Mouse (Mus musculus) T-cell, adult 2 months (primary cell): ENCODE measurements around the gene Ears2.
"Not testable (repeated sequence)": the region's sequence is repeated elsewhere in the genome, so short reads cannot be mapped to it uniquely, and the experiment has no call there.

Source experiments
- DNase-seq: peaks from one replicate; pipeline ENCODE4 v3.0.0; 2022; ENCODE audit warnings: low spot score

The Ears2 gene

DNA sequence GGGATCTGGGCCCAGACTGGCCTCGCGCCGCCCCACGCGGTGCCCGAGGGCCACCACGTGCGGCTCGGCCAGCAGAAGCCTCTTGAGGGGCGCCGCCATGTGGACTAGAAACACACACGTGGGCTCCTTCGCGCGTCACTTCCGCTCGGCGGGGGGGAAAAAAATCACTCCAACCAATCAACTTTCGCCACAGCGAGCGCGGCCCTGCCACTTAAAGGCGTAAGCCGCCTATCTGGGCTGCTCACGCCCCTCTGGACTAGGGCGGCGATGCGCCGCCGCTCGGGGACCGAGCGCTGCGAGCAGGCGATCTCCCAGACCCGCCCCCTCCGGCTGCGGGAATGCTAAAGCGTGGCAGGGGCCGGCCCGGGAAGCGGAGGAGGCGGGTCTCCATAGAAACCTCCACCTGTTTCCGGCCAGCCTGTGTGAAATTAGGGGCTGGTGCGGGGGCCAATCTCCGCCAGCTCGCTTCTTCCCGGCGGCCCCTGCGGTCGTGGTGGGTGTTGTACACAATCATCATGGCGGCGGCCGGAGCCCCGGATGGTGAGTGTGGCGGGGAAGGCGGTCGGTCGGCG lies at the start of gene Ears2, which contains the start of gene Ubfd1:
Gene Ears2 (minus strand): TSS at position 319 of the 572 bp plus-strand sequence.
Gene Ubfd1 (plus strand): TSS at position 231 of the 572 bp plus-strand sequence.
- peak; percentile 92 for DNase-seq

DNA sequence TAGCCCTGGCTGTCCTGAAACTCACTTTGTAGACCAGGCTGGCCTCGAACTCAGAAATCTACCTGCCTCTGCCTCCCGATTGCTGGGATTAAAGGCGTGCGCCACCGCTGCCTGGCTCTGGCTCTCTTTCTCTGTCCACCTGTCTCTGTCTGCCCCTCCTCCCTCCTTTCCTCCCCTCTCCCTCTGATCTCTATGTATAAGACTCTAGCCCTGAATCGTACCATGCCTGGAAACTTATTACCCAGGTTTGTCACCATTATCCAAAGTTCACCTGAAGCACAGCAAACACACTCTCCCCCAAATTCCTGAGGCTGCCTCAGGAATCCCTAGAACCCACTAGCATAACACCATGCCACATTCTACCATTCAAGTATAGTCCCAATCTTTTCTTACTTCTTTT lies 41.1 kb upstream of the Ears2 start:
- no peak for DNase-seq

DNA sequence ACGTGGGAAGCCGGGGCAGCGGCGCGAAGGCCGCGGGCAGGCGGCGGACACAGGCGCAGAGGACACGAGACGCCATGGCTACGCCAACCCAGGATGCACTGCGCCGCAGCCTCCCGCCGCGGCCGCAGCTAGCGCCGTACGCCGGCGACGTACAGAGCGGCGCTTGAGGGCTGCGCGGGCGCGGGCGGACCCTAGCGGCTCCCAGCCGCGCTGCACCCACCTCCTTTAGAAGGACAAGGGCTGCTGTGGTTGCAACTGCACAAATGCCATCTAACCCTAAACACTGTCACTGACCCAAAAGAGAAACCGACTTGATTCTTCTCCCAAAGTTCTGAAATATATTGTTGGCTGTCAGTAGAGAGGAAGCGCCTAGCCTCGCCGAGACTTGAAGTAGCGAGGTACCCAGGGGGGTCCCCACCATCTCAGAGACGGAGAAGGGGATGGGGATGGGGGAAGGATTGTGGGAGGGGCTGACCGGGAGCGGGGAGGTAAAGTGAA lies 34.7 kb upstream of the Ears2 start, which contains the start of gene Ndufab1:
Gene Ndufab1 (minus strand): TSS at position 140 of the 498 bp plus-strand sequence.
- DNase-seq = peak; percentile 82

DNA sequence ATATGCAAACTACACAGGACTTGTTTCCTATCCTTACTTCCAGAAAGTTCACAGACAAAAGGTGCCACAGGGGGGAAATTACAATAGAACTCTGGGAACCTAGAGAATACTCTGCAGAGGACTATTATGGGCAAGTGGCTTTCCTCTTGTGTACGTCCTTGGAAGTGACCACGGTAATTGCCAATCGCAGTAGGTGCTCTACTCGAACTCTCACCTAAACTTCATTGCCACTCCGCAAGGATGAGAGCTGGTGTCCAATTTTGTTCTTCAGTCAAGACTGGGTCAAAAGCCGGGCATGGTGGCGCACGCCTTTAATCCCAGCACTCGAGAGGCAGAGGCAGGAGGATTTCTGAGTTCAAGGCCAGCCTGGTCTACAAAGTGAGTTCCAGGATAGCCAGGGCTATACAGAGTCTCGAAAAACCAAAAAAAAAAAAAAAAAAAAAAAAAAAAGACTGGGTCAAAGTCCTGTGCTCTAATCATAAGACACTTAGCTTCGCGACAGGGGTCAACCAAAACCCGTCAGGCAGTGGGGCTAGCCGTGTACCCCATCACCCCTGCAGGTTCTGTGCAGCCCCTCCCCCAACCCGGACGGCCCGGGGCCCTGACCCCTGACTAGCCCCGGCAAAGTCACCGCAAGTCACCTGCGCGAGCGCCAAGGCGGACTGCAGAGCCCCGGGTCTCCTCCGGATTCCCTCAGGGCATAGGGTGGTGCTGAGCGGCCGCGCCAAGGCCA lies 34.1 kb upstream of the Ears2 start:
- not testable (repeated sequence) for DNase-seq

DNA sequence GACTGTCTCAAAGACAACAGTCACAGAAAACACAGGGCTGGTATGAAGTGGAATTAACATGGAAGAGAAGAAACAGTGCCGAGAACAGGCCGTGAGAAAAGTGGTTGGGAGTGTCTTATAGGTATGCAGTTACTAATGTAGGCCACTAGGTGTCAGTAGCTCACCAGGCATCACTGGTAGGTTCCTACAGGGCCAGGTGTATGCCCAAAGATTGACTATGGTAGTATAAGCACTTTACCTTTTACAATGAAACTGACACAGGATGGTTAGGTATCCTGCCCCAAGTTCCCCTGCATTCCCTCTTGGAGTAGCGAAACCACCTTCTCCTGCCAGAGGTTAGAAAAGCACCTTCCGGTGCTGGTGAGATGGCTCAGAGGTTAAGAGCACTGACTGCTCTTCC lies 32.2 kb upstream of the Ears2 start:
- DNase-seq = peak; percentile 68

DNA sequence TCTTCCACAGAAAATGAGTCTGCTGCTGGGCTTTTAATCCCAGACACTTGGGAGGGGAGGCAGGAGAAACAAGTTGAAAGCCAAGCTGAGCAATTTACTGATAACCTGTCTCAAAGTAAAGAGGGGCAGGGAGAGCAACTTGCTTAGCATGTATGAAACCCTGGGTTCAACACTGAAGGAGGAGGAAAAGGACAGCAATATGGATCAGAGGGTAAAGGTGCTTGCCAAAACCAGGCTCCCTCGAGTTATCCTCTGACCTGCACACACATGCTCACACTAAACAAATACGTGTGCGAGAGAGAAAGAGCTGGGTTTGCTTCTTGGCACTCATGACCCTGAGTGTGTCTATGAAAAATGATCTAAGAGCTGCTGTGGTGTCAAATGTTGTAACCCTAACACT lies 30.9 kb upstream of the Ears2 start:
- no peak for DNase-seq

DNA sequence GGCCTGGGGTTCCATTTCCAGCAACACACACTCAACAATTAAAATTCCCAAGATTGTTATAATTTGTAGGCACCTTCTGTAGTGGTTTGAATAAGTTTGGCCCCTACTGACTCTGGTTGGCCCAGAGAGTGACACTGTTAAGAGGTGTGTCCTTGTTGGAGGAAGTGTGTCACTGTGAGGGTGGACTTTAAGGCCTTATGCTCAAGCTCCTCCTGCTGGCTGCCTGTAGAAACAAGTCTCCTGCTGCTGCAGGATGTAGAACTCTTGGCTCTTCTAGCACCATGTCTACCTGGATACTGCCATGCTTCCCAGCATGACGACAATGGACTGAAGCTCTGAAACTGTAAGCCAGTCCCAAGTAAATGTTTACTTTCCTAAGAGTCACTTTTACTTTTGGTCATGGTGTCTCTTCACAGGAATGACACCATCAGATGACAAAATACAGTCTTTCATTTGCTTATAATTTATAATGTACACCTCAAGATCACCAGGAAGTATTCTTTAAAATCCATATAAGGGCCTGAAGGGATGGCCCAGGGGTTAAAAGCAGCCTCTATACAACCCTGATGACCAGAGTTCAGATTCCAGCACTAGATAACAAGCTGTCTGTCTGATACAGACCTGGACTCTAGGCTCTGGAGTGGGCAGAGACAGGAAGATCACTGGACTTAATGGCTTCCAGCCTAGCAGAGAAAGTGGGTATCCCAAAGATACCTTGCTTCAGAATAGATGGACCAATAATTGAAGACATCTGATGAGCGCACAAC lies 27.7 kb upstream of the Ears2 start:
- no peak for DNase-seq

DNA sequence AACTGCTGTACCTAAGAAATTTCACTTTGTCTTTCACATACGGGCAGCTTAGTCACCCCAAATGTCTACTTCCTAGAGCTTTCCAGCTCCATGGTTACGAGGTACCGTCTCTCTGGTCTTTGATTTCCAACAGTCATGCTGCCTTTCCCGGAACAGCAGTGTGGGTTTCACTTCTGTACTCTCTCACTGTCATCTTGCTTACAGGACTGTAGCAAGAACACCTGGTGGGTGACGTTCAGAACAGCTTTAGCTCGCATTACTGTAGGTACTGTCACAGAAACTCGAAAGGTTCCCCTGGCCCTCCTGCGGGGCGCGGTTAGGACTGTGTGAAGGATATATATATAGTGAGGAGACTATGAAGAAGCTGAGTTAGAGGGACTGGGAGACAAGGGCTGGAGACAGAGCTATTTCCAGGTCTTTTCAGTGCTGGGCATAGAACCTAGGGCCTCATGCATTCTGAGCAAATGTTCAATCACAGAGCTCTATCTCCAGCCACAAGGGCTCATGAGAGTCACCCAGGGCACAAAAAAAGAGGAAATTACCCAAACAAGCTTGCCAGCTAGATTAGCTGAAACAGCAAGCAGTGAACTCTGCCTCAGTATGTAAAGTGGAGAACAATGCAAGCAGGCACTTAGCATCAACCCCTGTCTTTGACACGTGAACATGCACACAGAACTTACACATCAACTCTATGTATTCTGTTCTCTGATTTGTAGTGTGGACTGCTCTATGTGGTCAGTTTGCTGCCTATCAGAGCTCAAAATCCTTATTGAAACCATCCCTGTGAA lies 20.3 kb upstream of the Ears2 start:
- no peak for DNase-seq

DNA sequence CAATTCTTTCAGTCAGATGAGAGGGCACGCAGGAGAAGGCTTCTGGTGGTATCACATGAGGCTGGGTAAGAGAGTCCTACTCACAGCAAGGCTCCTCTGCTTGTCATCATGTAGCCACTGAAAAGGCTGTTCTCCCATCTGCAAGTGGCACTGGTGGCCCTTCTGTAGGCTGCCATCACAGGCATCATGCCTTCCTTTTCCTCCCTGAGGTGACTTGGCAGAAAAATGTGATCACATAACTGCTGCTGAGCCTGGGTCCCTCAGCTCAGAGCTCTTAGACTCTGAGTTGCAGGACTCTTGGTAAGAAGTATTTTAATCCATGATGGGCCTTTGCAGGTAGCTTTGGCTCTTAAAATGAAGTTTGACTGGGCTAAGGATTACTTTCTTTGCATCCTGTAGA lies 14.0 kb upstream of the Ears2 start:
- DNase-seq = no peak

DNA sequence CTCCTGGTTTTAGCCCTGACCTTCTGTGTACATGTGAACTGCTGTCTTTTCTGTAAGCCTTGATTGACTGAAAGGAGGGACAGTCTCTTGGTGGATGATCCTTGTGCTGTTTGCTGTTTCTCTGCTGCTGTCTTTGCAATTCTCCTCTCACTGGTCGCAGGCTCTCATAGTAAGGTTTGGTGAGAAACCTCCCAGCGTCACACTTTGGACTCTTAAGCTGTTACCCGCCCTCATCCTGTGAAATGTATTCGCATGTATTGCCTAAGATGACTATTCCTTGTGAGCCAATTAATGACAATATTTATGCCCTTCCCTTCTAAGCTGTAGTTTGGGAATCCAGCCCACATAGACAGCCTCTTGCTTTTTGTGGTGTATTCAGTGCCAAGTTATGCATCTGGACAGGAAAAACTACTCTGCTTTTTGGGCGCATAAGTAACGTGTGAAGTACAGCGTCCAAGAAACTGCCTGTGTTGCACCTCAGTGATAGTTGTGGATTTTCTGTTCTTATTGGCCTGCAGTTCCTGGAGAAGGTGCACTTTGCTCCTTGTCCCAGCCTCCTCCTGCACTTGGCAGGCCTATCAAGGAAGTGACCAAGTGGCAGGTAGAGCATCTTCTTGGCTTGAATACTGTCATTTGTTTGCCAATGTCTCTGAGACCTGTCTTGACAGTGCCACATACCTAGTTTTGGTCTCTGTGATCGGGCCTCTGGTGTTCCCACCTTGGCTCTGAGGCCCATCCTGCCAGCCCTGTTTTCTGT lies 12.9 kb upstream of the Ears2 start:
- no peak for DNase-seq

DNA sequence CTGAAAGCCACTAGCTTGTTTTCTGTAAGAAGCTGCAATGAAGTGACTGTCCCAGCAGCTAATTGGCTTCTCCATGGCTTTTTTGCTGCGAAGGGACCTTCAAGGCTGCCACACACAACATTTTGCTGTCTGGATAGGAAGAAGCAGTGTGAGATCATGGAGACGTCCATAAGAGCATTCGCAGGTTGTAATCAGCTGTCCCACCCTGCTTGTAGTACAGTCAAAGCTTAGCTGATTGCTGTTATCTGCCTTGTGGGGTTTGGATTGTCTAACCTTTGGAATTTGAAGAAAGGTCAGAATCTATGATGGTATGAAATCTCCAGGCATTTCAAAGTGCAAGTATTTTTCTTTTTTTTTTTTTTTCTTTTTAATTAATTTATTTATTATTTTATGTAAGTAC lies 7.3 kb upstream of the Ears2 start:
- DNase-seq = no peak

DNA sequence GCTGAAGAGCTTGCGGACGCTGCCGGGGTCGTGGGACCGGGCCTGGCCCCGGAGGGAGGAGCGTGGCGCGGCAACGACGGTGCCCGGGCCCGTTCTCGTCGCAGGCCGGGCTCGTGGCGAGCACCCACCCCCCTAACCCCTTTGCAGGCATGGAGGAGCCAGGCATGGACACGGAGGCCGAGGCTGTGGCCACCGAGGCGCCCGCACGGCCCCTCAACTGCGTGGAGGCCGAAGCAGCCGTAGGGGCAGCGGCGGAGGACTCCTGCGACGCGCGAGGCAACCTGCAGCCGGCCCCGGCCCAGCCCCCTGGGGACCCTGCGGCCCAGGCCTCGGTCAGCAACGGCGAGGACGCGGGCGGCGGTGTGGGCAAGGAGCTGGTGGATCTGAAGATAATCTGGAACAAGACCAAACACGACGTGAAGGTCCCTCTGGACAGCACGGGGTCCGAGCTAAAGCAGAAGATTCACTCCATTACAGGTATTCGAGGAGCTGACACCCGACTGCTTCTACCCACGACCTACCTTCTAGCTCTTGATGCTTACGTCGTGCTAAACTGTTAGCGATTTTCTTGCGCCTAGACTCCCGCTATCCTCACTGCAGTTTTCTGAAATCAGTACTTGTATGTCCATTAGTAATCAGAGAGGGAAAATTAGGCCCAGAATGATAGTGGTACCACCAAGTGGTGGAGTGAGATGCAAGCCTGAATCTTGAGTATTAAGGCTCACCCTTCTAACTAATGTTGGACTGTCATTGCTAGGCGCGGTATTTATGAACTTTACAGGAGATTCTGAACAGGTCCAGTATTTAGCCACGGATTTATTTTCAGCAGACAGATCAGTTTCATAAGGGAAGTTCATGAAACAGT lies 686 bp upstream of the Ears2 start:
- DNase-seq = no peak

DNA sequence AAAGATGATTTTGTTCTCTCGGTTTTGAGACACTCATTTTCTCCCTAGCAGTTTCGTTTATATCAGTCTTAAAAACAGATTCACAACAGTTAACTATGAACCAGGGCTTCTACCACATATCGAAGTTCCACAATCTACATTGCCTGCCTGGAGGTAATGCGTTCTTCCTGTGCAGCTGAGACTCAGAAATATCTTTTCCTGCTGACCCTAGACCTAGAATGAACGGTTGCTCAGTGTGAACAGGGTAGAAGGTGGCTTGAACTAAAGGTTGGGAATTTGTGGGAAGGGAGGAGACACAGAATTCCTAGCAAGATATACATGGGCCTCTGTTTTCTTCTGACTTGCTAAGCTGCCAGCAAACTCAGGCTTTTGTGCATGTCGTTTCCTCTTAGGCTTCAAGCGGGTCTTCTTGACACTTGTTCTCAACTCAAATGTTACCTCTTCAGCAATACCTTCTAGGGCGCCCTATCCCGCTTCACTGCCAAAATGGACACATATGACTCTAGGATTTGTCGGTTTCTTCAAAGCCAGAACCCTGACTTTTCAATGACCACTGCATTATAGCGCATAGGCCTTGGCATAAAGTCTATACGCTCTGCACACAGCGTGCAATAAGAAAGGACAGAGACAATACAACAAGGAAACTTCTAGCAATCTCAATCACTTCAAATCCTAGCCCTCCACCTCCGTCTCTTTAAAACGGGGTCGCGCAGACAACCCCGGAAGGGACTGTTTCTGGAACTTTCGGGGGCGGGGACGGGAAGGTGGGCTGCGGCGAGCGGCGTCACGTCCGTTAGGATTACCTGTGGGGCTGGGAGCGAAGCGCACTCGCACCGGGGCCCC lies 740 bp downstream of the Ears2 start:
- peak; percentile 3 for DNase-seq

DNA sequence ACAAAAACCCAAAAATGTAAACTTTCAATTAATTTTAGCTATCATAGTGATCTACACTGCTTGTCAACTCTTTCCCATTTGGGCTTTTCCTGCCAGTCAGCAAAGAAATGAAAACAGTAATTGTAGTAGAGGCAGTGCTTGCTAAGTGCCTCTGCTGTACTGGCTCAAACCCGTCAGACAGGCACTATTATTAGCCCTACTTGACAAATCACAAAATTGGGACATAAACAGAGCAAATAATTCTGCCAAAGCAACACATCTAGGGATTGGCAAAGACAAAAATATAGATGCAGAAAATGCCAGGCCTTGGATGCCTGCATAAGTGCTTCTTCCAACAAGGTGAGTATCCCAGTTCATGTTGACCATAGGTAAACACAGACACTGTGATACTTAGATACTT lies 1.4 kb downstream of the Ears2 start:
- DNase-seq = no peak

DNA sequence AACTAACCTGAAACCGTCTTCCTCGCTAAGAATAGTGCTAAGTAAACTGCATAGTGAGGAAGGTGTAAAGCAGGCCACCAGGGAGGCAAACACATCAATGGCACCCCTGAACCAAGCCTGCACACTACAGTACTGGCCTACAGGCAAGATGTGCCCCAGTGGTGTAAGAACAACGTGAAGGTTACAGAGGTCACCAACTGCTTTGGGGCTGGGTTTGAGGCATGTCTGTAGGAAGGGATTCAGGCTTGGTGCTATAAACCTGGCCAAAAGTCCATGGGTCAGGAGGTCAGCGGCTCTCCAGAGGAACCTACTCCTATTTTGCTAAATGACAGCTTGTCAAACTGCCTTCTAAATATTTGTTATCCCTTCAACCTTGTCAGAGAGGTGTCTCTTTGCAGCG lies 10.4 kb downstream of the Ears2 start:
- no peak for DNase-seq

DNA sequence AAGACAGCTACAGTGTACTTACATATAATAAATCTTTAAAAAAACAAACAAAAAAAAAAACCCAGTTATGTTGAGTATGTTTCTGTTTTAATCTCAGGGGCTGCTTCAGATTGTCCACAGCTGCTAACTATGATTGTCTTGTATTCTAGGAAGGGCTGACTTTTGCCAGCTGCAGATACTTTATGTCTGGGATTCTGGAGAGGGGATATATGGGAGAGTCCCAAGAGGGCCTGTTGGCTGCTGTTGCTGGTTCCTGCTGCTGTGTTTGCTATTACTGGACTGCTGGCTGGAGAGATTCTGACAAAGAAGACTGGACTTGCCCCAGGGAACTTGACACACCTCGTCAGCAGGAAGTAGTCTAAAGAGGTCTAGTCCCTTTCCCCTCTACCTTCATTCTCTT lies 16.2 kb downstream of the Ears2 start:
- DNase-seq = no peak

DNA sequence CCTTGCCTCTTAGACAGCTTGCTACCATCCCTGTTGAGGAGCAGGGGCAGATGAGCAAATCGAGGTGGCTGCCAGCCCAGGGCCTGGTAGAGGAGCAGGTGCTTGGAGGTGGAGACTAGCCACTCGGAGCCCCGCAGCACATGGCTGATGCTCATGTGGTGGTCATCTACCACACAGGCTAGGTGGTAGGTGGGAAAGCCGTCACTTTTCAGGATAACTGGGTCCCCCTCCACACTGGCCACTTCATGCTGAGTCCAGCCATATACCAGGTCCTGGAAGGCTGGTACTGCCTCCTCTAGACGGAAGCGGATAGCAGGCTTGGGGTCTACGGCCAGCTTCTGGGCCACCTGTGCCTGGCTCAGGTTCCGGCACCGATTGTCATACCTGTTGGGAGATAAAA lies 18.9 kb downstream of the Ears2 start:
- DNase-seq = no peak

DNA sequence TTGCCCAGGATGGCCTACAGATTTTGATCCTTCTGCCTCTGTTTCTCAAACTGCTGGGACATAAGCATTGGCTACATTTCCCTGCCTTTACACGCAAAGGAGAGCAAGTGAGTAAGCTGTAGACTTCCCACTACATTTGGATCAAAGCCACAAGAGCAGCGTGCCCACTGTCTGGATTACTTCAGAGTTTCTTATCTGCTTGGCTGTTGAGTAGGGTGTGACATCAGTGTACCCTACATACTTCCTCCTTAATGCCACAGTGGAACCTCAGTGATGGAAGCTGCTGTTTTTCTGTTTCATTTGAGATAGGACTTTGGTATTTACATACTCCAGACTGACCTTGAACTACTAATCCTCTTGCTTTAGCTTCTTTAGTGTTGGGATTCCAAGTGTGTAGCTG lies 20.2 kb downstream of the Ears2 start:
- DNase-seq = no peak

DNA sequence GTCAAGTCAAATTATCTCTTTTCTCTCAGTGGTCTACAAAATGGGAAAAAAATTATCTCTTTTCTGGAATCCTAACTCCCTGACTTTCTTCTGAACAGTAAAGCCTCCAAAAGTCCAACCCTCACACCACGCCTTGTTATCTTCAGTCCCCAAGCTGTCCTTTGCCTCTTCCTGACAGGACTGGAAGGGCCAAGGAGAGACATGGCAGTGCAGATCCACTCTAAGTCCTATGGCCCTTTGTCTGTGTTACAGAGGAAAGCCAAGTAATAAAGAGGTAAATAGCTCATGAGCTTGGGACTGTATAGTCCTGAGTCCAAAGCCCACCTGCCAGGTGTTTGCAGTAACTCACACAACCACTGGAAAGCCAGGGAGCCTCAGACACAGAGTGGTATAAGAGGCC lies 21.4 kb downstream of the Ears2 start:
- no peak for DNase-seq
